Mouse (Mus musculus) kidney, embryonic 15.5 days (tissue): ENCODE measurements at regions not wholly inside any gene's neighbourhood (a gene's known extent, or its start where the extent isn't known, plus 50 kb on each side); places are given as distances from the start of the nearest gene placed in this dataset.
A peak's percentile ranks its signal among the peaks of the same experiment; 100 is the strongest.
"Not testable (repeated sequence)": the region's sequence is repeated elsewhere in the genome, so short reads cannot be mapped to it uniquely, and the experiment has no call there.

Source experiments
- ATAC-seq: fragments of 200-750 bp; cut with Nextera tagmentation; replicated peaks from 2 replicates; pipeline ENCODE4 v1.8.0; 2017; ENCODE audit warnings: moderate TSS enrichment; ENCODE audit not compliant: low FRiP score
- H3K27ac ChIP-seq: fragments of 300-500 bp; sonication (generic); 2 replicates; pipeline ENCODE4 v1.5.1; 2015; ENCODE audit warnings: mild to moderate bottlenecking, inconsistent platforms
- H3K27me3 ChIP-seq: fragments of 300-500 bp; sonication (generic); 2 replicates; pipeline ENCODE4 v1.6.1; 2015; ENCODE audit warnings: inconsistent platforms
- H3K36me3 ChIP-seq: fragments of 300-500 bp; sonication (generic); 2 replicates; pipeline ENCODE4 v1.6.1; 2015; ENCODE audit warnings: inconsistent platforms
- H3K4me1 ChIP-seq: fragments of 300-500 bp; sonication (generic); 2 replicates; pipeline ENCODE4 v1.6.1; 2015; ENCODE audit warnings: inconsistent platforms
- H3K4me2 ChIP-seq: fragments of 300-500 bp; sonication (generic); 2 replicates; pipeline ENCODE4 v1.6.1; 2015; ENCODE audit warnings: moderate library complexity, mild to moderate bottlenecking, inconsistent platforms
- H3K4me3 ChIP-seq: fragments of 300-500 bp; sonication (generic); replicated peaks from 2 replicates; pipeline ENCODE4 v1.5.1; 2015; ENCODE audit warnings: mild to moderate bottlenecking, inconsistent platforms
- H3K9ac ChIP-seq: fragments of 300-500 bp; sonication (generic); 2 replicates; pipeline ENCODE4 v1.6.1; 2015; ENCODE audit warnings: mild to moderate bottlenecking, inconsistent platforms
- H3K9me3 ChIP-seq: fragments of 300-500 bp; sonication (generic); replicated peaks from 2 replicates; pipeline ENCODE4 v1.6.1; 2016; ENCODE audit warnings: inconsistent platforms
- WGBS: fragments of 180-500 bp; shearing (Covaris S2); methylation state at CpG from one replicate; pipeline ENCODE4 v1.1.7; 2015; ENCODE audit warnings: mixed read lengths; 5-methylcytosine and 5-hydroxymethylcytosine counted together

DNA sequence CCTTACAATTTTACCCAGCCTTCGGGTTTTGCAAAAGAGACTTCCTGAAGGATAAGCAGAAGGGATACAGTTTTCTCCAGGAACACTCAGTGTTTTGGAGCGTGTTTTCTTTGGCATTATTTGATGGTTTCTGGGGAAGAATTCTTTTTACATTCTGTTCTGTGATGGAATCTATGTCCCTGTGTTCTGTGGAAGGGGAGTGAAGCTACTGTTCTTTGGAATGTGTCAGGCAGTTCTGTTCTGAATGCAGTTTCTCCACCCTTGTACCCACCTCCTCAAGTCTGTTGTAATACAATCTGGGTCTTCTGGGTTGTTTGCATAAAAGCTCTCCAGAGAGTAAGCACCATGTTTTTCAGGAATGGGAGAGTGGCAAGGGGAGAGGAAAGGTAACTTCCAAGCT is 202.0 kb upstream of the Ccdc54 start:
- 53% methylated on average over 2 of the region's 2 CpGs for WGBS
- H3K9ac ChIP-seq = no peak overlapping the region
- H3K9me3 ChIP-seq = no peaks in the 10 kb centered on the region
- no peaks in the 10 kb centered on the region for H3K27me3 ChIP-seq
- no peak overlapping the region for H3K4me3 ChIP-seq
- no peaks in the 10 kb centered on the region for H3K36me3 ChIP-seq
- ATAC-seq = peak; percentile 47; the same call in 1 of the 2 replicates
- H3K27ac ChIP-seq = peak overlapping the region; percentile 72
- H3K4me1 ChIP-seq = peaks cover 19% of the 10 kb centered on the region
- no peak overlapping the region for H3K4me2 ChIP-seq

DNA sequence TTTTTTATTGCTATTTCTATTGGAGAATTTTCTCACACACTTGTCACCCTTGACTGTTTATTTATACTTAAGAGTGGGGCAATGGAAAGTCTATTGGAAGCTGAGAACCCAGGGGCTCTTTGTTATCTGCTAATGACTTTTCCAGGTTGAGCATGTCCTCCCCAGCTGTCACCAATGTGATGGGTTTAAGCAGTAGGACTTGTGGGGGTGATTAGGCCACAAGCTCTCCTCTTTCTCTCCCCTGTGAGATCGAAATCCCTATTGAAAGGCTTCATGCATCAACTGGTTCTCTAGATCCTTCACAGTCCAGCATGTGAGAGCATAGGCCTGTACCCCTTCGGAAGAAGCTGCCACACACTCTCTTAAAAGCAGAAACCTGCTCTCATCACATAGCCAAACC is 201.6 kb upstream of the Ccdc54 start:
- Histone ChIP-seq H3K4me2 (no peak overlapping the region), H3K4me3 (no peak overlapping the region), H3K4me1 (peaks cover 19% of the 10 kb centered on the region), H3K9ac (no peak overlapping the region), H3K27ac (peak overlapping the region; percentile 72), H3K9me3 (no peaks in the 10 kb centered on the region), H3K36me3 (no peaks in the 10 kb centered on the region), H3K27me3 (no peaks in the 10 kb centered on the region)
- peak; percentile 42 for ATAC-seq
- 35% methylated on average over 2 of the region's 2 CpGs for WGBS

DNA sequence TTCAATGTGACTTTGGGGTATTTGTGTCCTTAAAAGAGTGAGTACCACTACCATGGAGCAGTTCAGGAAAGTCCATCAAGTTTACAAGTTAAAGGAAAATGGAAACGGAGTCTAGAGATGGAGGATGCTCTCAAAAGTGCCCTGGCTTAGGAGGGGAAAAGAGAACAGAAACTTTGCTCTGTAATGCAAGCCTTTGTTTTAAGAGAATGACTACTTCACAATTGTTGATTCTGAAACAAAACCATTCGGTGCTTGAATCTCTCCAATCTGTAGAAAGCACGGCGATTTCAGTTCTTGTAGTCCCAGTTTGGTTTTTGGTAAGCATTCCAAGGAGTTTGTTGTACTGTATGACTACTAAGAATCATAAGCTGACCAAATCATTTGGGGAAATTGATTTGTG is 197.7 kb upstream of the Ccdc54 start:
- 95% methylated on average over 4 of the region's 4 CpGs for WGBS
- Histone ChIP-seq H3K4me3 (no peak overlapping the region), H3K9ac (no peak overlapping the region), H3K4me1 (peaks cover 32% of the 10 kb centered on the region), H3K36me3 (no peaks in the 10 kb centered on the region), H3K9me3 (no peaks in the 10 kb centered on the region), H3K4me2 (no peak overlapping the region), H3K27me3 (no peaks in the 10 kb centered on the region), H3K27ac (no peak overlapping the region)
- no peak for ATAC-seq

DNA sequence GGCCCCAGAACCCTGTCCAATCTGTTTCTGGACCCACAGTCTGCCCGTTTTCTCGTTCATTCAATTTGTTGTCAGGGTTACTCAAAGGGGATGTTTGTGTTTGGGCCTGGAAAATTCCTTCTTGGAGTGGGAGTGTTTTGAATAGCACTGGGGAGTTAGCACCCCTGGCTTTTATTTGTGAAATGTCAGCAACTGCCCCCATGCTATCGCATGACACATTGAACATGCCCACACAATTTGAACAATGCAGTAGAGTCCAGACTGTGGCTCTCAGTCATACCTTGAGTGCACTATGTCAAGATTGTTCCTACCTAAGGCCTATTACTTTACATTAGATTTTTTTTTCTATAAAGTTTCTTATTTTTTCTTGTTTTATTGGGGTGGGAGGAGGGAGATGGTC is 195.2 kb upstream of the Ccdc54 start:
- Histone ChIP-seq H3K27ac (peak overlapping the region; percentile 41; the same call in 1 of the 2 replicates), H3K4me2 (no peak overlapping the region), H3K9me3 (no peaks in the 10 kb centered on the region), H3K4me1 (peaks cover 25% of the 10 kb centered on the region), H3K4me3 (no peak overlapping the region), H3K36me3 (no peaks in the 10 kb centered on the region), H3K27me3 (no peaks in the 10 kb centered on the region), H3K9ac (no peak overlapping the region)
- WGBS = 28% methylated on average over 3 of the region's 3 CpGs
- ATAC-seq = peak; percentile 71

DNA sequence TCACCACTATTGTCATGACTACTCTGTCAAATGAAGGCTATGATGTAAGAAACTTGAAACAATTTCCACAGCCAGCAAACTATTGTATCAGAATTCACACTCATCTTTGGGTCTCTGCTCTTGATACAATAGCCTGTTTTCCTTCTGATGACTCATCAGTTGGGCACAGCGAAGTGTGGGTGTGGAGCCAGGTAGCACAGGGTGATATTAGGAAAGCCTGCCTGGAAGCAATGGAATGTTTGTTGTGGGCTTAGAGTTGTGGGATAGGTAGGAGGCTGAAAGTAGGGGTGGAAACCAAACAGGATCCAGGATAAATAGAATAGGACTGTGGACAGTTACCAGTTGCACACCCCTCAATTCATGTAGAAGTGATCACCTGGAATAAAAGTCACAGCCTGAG is 194.4 kb upstream of the Ccdc54 start:
- 90% methylated on average over 1 of the region's 1 CpGs for WGBS
- Histone ChIP-seq H3K27me3 (no peaks in the 10 kb centered on the region), H3K4me3 (no peak overlapping the region), H3K27ac (peak overlapping the region; percentile 41; the same call in 1 of the 2 replicates), H3K9me3 (no peaks in the 10 kb centered on the region), H3K9ac (no peak overlapping the region), H3K4me2 (no peak overlapping the region), H3K4me1 (peaks cover 25% of the 10 kb centered on the region), H3K36me3 (no peaks in the 10 kb centered on the region)
- no peak for ATAC-seq

DNA sequence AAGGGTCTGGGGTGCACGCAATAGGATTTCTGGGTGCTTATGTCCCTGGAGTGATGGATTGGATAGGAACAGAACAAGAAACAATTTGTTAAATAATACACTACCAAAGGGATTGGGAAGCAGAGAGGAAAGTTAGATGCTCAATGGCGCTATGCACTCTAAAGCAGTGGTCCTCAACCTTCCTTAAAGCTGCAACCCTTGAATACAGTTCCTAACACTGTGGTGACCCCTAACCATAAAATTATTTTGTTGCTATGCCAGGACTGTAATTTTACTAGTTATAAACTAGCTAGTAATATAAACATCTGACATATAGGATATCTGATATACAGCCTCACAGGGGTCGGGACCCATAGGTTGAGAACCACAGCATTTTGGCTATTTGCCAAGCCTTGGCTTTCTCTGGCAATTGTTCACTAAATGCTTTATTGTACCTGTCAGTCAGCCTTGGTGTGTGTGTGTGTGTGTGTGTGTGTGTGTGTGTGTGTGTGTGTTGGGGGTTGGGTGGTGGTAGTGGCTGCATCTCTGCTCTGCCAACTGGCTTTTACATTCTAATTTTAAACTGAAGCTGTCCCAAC is 193.8 kb upstream of the Ccdc54 start:
- no peak overlapping the region for H3K4me2 ChIP-seq
- no peaks in the 10 kb centered on the region for H3K27me3 ChIP-seq
- peak overlapping the region; percentile 49; the same call in 1 of the 2 replicates for H3K27ac ChIP-seq
- 63% methylated on average over 3 of the region's 3 CpGs for WGBS
- no peak overlapping the region for H3K4me3 ChIP-seq
- no peak overlapping the region for H3K9ac ChIP-seq
- no peaks in the 10 kb centered on the region for H3K36me3 ChIP-seq
- 0 out of 2 replicates have a peak, but pooled peaks have one; percentile 16 for ATAC-seq
- no peaks in the 10 kb centered on the region for H3K9me3 ChIP-seq
- peaks cover 25% of the 10 kb centered on the region for H3K4me1 ChIP-seq

DNA sequence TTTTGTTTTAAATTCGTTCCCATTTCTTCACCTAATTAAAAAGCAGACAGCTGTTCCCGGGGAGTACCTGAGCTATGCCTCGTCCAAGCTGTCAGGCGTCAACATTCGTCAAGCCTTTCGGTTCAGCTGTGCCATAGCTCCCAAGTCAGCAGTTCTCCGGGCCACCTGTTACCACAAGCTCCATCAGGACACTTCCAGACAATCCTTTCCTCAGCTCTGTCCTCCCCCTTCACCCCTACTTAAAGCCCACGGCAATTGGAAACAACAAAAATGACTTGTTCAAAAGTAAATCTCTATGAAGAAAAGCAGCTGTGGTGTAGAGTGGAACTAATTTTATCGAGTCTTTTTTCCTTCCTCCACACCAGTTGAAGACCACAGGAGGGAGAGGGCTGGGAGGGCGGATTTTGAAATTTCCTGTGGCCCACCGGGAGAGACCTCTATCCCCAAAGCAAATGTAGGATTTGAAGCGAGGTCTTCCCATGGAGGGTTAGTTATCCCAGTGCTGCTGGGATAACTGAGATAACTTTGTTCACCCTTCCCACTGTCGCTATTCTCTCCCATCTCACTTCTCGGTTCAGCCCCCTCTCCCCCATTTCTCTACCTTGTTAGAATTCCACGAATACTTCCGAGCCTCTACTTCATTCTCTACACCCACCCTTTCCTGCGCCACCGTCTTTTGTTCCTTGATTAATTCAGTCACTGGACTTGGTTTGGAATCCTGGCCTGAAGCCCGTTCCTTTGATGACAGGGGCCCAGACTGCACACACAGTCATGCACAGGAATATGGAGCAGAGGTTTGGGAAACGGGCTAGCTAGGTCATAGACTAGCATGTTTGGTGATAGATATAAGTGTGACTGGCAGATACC is 193.1 kb upstream of the Ccdc54 start:
- H3K27ac ChIP-seq = peak overlapping the region; percentile 49
- ATAC-seq = peak; percentile 34; the same call in 1 of the 2 replicates
- H3K9me3 ChIP-seq = no peaks in the 10 kb centered on the region
- H3K27me3 ChIP-seq = no peaks in the 10 kb centered on the region
- H3K4me3 ChIP-seq = no peak overlapping the region
- H3K4me2 ChIP-seq = no peak overlapping the region; the same call in 1 of the 2 replicates
- H3K9ac ChIP-seq = no peak overlapping the region
- no peaks in the 10 kb centered on the region for H3K36me3 ChIP-seq
- WGBS = 45% methylated on average over 20 of the region's 20 CpGs
- peaks cover 32% of the 10 kb centered on the region for H3K4me1 ChIP-seq

DNA sequence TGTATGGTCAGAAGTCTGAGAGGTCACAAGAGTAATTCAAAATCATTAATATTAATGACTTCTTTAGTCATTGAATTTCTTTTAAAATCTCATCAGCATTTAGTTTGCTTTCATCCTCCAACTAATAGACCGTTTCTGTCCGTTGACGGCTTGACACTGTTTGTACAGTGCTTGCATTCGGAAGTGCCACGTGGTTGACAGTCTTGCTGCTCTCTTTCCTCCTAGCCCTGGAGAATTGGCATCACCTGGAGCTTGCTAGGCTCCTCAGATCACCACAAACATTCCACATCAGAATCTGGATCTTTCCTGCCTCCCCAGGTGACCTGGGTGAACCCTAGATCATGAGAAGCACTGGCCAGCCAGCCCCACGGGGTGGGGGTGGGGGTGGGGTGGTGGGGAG is 192.3 kb upstream of the Ccdc54 start:
- H3K4me2 ChIP-seq = no peak overlapping the region
- WGBS = 40% methylated on average over 6 of the region's 6 CpGs

DNA sequence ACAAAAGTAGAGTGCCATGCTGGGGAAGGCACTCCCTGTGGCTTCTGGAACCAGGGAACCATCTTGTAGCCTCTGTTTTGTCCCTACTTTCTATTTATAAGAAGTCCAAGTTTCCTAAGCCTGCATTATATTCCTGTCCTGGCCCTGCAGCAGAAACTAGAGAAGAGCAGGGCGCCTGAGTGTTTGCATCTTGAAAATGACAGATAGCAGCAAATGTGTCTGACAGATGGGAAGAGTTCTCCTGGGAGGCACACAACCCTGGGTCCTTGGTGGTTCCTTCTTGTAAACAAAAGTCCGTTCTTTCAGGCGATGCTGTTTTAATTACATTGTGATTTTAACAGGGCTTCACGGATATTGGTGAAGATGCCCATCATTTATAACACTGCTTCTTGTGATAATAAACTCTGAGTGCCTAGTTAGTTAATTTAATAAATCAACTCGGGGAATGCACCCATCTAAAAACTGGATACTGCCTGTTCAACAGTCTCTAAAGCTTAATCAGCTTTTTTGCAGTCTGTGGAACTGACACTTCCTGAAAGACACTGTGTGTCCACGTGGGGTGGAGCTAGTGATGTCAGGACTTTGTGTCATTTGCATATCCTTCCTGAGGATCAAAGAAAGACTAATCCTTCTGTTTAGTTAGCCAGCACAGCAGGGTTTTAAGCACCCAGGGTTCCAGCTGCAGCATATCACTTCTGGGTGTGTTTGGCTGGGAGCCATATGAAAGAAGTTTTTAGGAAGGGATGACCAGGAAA is 188.3 kb upstream of the Ccdc54 start:
- H3K4me2 ChIP-seq = peak overlapping the region; percentile 15; the same call in 1 of the 2 replicates
- H3K4me1 ChIP-seq = peaks cover 18% of the 10 kb centered on the region
- H3K9ac ChIP-seq = no peak overlapping the region
- no peaks in the 10 kb centered on the region for H3K9me3 ChIP-seq
- H3K27me3 ChIP-seq = no peaks in the 10 kb centered on the region
- no peak overlapping the region for H3K27ac ChIP-seq
- no peak overlapping the region for H3K4me3 ChIP-seq
- peak; percentile 62 for ATAC-seq
- H3K36me3 ChIP-seq = no peaks in the 10 kb centered on the region
- WGBS = 15% methylated on average over 6 of the region's 6 CpGs

More for the DNA sequence above, 192.3 kb upstream of the Ccdc54 start:
- no peaks in the 10 kb centered on the region for H3K36me3 ChIP-seq
- no peak overlapping the region for H3K27ac ChIP-seq
- no peaks in the 10 kb centered on the region for H3K9me3 ChIP-seq
- ATAC-seq = no peak
- H3K4me3 ChIP-seq = no peak overlapping the region
- H3K9ac ChIP-seq = no peak overlapping the region
- peaks cover 34% of the 10 kb centered on the region for H3K4me1 ChIP-seq
- no peaks in the 10 kb centered on the region for H3K27me3 ChIP-seq

DNA sequence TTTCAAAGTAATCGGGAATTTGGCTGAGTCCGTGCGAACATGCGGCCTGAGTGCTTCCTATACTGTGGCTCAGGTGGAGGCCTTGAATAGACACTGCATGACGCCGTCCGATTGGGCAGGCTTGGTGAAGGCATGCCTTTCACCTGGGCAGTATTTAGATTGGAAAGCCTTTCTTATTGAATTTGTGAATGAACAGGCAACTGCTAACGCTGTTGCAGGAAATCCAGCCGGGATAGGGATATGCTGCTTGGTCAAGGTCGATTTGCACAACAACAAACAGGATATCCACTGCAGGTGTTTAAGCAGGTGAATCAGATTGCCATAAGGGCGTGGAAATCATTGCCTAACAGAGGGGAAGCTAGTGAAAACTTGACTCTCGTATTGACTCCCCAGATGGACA is 183.7 kb upstream of the Ccdc54 start:
- not testable (repeated sequence) for H3K9ac ChIP-seq, ATAC-seq, H3K27ac ChIP-seq, H3K4me1 ChIP-seq, H3K27me3 ChIP-seq, H3K4me3 ChIP-seq, H3K4me2 ChIP-seq, H3K9me3 ChIP-seq, H3K36me3 ChIP-seq
- WGBS = 93% methylated on average over 12 of the region's 12 CpGs

DNA sequence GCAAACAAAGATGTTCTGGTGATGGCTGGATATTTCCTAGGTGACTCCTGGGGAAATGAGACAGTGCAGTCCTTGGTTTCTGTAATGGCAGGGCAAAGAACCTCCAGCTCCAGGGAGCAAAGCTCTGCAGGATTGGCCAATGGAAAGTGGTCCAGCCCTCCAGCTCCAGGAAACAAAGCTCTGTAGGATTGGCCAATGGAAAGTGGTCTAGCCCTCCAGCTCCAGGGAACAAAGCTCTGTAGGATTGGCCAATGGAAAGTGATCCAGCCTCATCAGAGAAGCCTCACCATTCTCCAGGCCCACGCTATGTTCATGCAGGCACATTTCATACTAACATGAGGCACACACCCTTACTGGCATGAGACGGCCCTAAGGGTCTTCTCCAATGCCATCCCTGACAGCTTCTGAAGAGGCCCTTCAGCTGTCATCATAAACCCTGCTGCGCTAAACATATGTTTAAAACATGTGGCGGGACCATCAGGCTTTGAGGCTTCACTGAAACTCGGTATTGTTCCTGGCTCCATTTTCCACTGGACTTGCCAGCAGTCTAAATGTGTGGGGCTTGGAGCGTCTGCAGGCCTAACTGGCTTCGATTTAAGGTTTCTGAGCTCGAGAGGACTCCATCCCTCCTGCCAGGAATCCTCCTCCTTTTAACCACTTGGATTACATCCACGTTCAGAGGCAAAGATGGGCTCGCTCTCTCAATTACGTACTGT is 175.3 kb upstream of the Ccdc54 start:
- Histone ChIP-seq H3K36me3 (no peaks in the 10 kb centered on the region), H3K9me3 (no peaks in the 10 kb centered on the region), H3K27ac (no peak overlapping the region), H3K9ac (no peak overlapping the region), H3K27me3 (no peaks in the 10 kb centered on the region), H3K4me2 (no peak overlapping the region), H3K4me1 (no peaks in the 10 kb centered on the region), H3K4me3 (no peak overlapping the region)
- WGBS = 80% methylated on average over 11 of the region's 11 CpGs
- no peak for ATAC-seq
